Mouse (Mus musculus) lung, adult 10 weeks (tissue): Measurements from ENCODE around the gene Gm30737. TPM values are rescaled to one million over a fixed set of nuclear protein-coding genes. Genes with fewer than 3 reads are reported as not detected.

Experiments
- polyA plus RNA-seq: library from polyadenylated mRNA; stranded (reverse); fragments of 350-450 nt; fragmentation: Illumina TruSeq; extraction: RNeasy Lipid Tissue Mini Kit (QIAGEN cat#74804); gene quantifications from one replicate; pipeline ENCODE4 v1.2.3, GENCODE M21; 2014; ENCODE audit warnings: low read depth, low replicate concordance; ENCODE audit not compliant: insufficient read depth

Gm30737 gene
- polyA plus RNA-seq, result not detected

GRCm38 (mm10) chrY:14400410-14400809 lies at the start of gene Gm30737:
Gm30737 (plus strand) TSS chrY:14400710.

